Mouse (Mus musculus) hindbrain, postnatal 0 days (tissue): ENCODE data around the gene Med22. TPM values are rescaled to one million over a fixed set of nuclear protein-coding genes. Genes with fewer than 3 reads are reported as not detected.

Source experiments
- ATAC-seq: fragments of 200-750 bp; cut with Nextera tagmentation; 2 replicates; pipeline ENCODE4 v1.8.0; 2017; ENCODE audit warnings: mild to moderate bottlenecking, moderate TSS enrichment, moderate library complexity
- DNase-seq: peaks from one replicate; pipeline ENCODE4 v3.0.0-alpha.2; 2015; ENCODE audit warnings: low spot score
- H3K27ac ChIP-seq: fragments of 300-500 bp; sonication (generic); 2 replicates; pipeline ENCODE4 v1.5.1; 2014; ENCODE audit warnings: mild to moderate bottlenecking
- H3K27me3 ChIP-seq: fragments of 300-500 bp; sonication (generic); 2 replicates; pipeline ENCODE4 v1.6.1; 2014; ENCODE audit warnings: low read length, mixed read lengths; ENCODE audit not compliant: insufficient read depth
- H3K36me3 ChIP-seq: fragments of 300-500 bp; sonication (generic); 2 replicates; pipeline ENCODE4 v1.6.1; 2014; ENCODE audit warnings: low read length, mixed read lengths; ENCODE audit not compliant: insufficient read depth
- H3K4me1 ChIP-seq: fragments of 300-500 bp; sonication (generic); 2 replicates; pipeline ENCODE4 v1.6.1; 2014; ENCODE audit warnings: antibody characterized with exemption, low read length, mixed read lengths; ENCODE audit not compliant: insufficient read depth
- H3K4me2 ChIP-seq: fragments of 300-500 bp; sonication (generic); 2 replicates; pipeline ENCODE4 v1.6.1; 2014; ENCODE audit warnings: low read depth, mild to moderate bottlenecking, low read length, moderate library complexity, mixed read lengths
- H3K4me3 ChIP-seq: fragments of 300-500 bp; sonication (generic); 2 replicates; pipeline ENCODE4 v1.5.1; 2014; ENCODE audit warnings: low read length
- H3K9ac ChIP-seq: fragments of 300-500 bp; sonication (generic); replicated peaks from 2 replicates; pipeline ENCODE4 v1.6.1; 2014; ENCODE audit warnings: mild to moderate bottlenecking, low read length, moderate library complexity, mixed read lengths
- H3K9me3 ChIP-seq: fragments of 300-500 bp; sonication (generic); 2 replicates; pipeline ENCODE4 v1.6.1; 2016; ENCODE audit warnings: low read length, mixed read lengths
- CTCF ChIP-seq: IDR thresholded peaks from 2 replicates; pipeline ENCODE4 v1.5.1; 2016; ENCODE audit warnings: antibody characterized with exemption, control low read depth, low read depth
- WGBS: fragments of 180-500 bp; shearing (Covaris S2); extraction: QIAGEN DNeasy Blood & Tissue Kit; methylation state at CpG from one replicate; pipeline ENCODE4 v1.1.7; 2014; 5-methylcytosine and 5-hydroxymethylcytosine counted together
- polyA plus RNA-seq: library from polyadenylated mRNA; unstranded; fragments of >200 nt; fragmentation: Nextera tagmentation; extraction: Ambion mirVana; gene quantifications from 2 replicates; pipeline ENCODE4 v1.2.1, GENCODE M21; 2015
- total RNA-seq: library from RNA; depleted of rRNA; stranded (reverse); fragments of >200 nt; gene quantifications from 2 replicates; pipeline ENCODE4 v1.2.3, GENCODE M21; 2014

Gene Med22
- total and polyA plus RNA-seq, 2 experiments from 2014 or later: 116 to 141 TPM

- peaks cover 8% of the 10 kb centered on the region; the same call in 1 of the 2 replicates for H3K4me1 ChIP-seq
- H3K27ac ChIP-seq: peak overlapping the region; percentile 88
- no peaks in the 10 kb centered on the region for H3K27me3 ChIP-seq
- no peak for DNase-seq
- peak; percentile 1; the same call in 1 of the 2 replicates for ATAC-seq
- no peak for TF ChIP-seq CTCF
- 2% methylated on average over 34 of the region's 49 CpGs for WGBS
- H3K4me3 ChIP-seq: peak overlapping the region; percentile 93
- peak overlapping the region; percentile 85 for H3K4me2 ChIP-seq
- no peaks in the 10 kb centered on the region for H3K9me3 ChIP-seq
- H3K9ac ChIP-seq: peak overlapping the region; percentile 97
- no peaks in the 10 kb centered on the region for H3K36me3 ChIP-seq
These were observed 22.2 kb upstream of the Med22 start for GRCm38 (mm10) chr2:26932473-26933303.

DNA sequence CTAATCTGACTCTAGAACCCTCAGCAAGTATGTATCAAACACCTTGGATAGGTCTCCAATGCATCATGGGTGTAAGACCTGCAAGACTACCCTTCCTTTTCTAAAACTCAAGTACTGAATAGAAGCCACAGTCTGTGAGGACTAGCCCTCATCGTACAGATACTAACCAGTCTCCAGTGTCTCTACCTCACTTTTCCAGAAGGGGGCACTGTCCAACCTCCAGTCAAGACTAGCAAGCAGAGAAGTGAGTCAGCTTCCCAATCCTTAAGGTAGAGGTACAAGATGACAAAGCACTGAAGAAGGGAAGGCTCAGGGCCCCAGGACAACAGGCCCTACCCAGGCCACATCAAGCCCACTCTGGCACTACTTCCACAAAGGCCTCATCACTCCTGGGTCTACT, 19.9 kb upstream of the Med22 start:
- peaks cover 8% of the 10 kb centered on the region; the same call in 1 of the 2 replicates for H3K4me1 ChIP-seq
- DNase-seq: peak; percentile 75
- no peaks in the 10 kb centered on the region for H3K27me3 ChIP-seq
- H3K4me3 ChIP-seq: no peak overlapping the region
- 36% methylated on average over 1 of the region's 1 CpGs for WGBS
- TF ChIP-seq CTCF: peak; percentile 74
- H3K4me2 ChIP-seq: no peak overlapping the region
- ATAC-seq: no peak
- H3K9me3 ChIP-seq: no peaks in the 10 kb centered on the region
- H3K9ac ChIP-seq: no peak overlapping the region
- H3K27ac ChIP-seq: no peak overlapping the region
- H3K36me3 ChIP-seq: peaks cover 3% of the 10 kb centered on the region; the same call in 1 of the 2 replicates

DNA sequence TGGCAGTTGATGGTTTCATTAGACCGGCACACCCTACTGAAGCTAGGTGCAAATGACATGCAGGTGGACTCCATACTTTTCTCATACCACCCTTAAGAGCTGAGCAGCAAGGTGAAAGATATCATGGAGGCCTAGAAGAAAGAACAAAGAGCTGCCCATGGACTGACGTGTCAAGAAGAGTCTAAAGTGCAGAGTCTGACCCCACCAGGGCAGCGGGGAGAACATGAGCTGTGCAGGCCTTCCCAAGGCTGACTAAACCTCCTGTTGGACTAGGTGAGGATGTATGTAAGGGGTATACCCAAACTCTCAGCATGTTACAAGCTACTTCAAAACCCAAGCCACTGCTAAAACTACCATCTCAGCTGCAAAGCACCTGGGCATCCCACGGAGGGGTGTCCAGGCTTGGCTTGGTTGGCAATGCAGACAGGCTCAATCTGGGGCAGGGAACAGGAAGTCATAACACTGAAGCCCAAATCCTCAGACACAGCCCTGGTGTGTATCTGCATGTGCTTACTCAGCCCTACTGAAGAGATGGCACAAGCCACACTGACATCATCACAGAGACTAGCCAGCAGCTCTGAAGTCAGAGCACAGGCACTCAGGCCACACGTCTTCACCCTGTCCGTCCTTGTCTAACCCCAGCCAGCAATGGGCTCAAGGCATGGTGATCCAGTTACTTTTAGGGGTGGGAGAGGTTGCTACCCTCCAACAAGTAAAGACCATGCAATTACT, 17.4 kb upstream of the Med22 start:
- Histone ChIP-seq H3K4me1 (peaks cover 8% of the 10 kb centered on the region; the same call in 1 of the 2 replicates), H3K36me3 (peaks cover 28% of the 10 kb centered on the region), H3K27me3 (no peaks in the 10 kb centered on the region), H3K4me2 (no peak overlapping the region), H3K9me3 (no peaks in the 10 kb centered on the region), H3K4me3 (no peak overlapping the region), H3K9ac (0 out of 2 replicates have a peak overlapping the region, but pooled peaks have one; percentile 17), H3K27ac (no peak overlapping the region)
- ATAC-seq: no peak
- no peak for TF ChIP-seq CTCF
- DNase-seq: no peak
- 90% methylated on average over 6 of the region's 6 CpGs for WGBS

DNA sequence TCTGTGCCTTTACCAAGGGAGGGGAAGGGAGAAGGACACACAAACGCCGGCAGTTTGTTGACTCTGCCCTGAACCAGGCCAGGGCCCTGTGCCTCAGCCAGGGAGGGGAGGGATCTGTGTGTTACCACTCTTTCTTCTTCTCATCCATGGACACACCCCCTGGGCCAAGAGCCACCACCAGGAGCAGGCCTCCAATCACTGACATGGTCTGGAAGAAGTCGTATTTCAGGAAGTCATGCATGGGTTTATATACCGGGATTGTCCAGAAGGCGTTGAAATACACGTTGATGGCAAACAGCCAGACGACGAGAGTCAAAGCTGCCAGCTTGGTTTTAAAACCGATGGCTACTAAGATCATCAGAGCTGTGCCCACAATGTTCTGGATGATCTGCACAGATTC, 11.3 kb upstream of the Med22 start:
- ATAC-seq (no peak), DNase-seq (no peak)
- H3K36me3 ChIP-seq: peaks cover 73% of the 10 kb centered on the region
- TF ChIP-seq CTCF: no peak
- H3K4me3 ChIP-seq: no peak overlapping the region
- no peak overlapping the region for H3K27ac ChIP-seq
- H3K9ac ChIP-seq: no peak overlapping the region
- H3K4me2 ChIP-seq: no peak overlapping the region
- H3K4me1 ChIP-seq: peaks cover 10% of the 10 kb centered on the region
- H3K9me3 ChIP-seq: no peaks in the 10 kb centered on the region
- WGBS: 76% methylated on average over 9 of the region's 9 CpGs
- no peaks in the 10 kb centered on the region for H3K27me3 ChIP-seq

GRCm38 (mm10) chr2:26920190-26920855, 9.8 kb upstream of the Med22 start:
- DNase-seq: no peak
- no peak for ATAC-seq
- H3K4me2 ChIP-seq: no peak overlapping the region
- no peak for TF ChIP-seq CTCF
- no peaks in the 10 kb centered on the region for H3K27me3 ChIP-seq
- no peaks in the 10 kb centered on the region for H3K9me3 ChIP-seq
- peaks cover 15% of the 10 kb centered on the region for H3K4me1 ChIP-seq
- H3K27ac ChIP-seq: no peak overlapping the region
- H3K4me3 ChIP-seq: no peak overlapping the region
- no peak overlapping the region for H3K9ac ChIP-seq
- peaks cover 69% of the 10 kb centered on the region for H3K36me3 ChIP-seq
- WGBS: 87% methylated on average over 6 of the region's 6 CpGs

DNA sequence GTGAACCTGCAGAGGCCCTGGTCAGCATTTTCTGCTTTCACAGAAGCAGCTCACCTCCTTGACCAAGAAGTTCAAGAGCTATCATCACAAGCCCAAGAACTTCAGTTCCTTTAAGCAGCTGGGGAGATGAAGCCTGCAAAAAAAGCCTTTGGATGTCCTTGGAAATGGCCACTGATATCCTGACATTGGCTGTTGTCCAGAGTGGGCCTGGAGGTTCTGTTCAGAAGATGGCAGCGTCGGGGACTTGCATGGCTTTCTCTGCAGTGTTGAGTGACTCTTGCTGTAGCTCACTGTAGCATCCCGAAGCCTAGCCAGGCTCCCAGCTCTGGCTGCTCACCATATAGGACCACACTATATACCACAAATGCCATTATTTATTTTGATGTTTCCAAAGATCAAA, 9.2 kb upstream of the Med22 start:
- DNase-seq: no peak
- Histone ChIP-seq H3K4me1 (peaks cover 16% of the 10 kb centered on the region), H3K9me3 (no peaks in the 10 kb centered on the region), H3K27me3 (no peaks in the 10 kb centered on the region), H3K4me2 (no peak overlapping the region), H3K9ac (no peak overlapping the region), H3K27ac (no peak overlapping the region), H3K36me3 (peaks cover 63% of the 10 kb centered on the region), H3K4me3 (no peak overlapping the region)
- no peak for ATAC-seq
- WGBS: 85% methylated on average over 3 of the region's 3 CpGs
- TF ChIP-seq CTCF: no peak
